Mouse (Mus musculus) right cerebral cortex, postnatal 10 days (tissue): ENCODE measurements around the gene Hbb-bt.
"Not testable (repeated sequence)": the region's sequence is repeated elsewhere in the genome, so short reads cannot be mapped to it uniquely, and the experiment has no call there.

Source experiments
- DNase-seq, 2 experiments: peaks; one replicate each; pipeline ENCODE4 v3.0.0; 2021; ENCODE audit warnings: low spot score in 2 of 2

Hbb-bt gene

DNA sequence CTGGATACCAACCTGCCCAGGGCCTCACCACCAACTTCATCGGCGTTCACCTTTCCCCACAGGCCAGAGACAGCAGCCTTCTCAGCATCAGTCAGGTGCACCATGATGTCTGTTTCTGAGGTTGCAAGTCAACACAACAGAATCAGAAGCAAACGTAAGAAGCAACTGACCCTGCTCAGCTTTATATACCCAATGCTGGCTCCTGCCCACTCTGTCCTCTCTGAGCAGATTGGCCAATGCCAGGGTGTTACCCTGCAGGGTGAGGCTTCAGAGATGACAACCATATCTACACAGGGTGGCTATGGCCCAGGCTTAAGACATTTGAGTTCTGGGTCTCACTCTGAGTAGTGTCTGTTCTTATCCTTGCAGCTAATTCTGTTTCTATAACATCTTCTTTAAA lies at the start of gene Hbb-bt:
Gene Hbb-bt (minus strand): TSS at position 231 of the 400 bp plus-strand sequence.
- no peak for DNase-seq

DNA sequence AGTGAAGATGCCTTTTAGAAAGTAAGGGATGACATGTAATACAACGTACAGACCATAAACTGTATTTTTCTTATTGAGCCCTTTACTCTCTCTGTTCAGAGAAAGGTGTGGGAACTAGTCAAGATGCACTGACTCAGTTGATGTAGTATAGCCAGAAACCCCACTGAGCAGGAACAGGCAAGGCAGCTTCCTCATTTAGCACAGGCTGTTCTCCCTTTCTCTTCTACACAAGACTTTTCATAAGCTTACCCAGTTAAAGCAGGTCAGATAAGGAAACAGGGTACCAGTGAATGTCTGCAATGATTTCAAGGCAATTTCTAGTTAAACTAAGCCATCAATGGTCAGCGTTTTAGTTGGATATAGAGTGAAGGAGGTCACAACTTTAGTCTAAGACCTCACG lies 47.7 kb upstream of the Hbb-bt start:
- no peak for DNase-seq

DNA sequence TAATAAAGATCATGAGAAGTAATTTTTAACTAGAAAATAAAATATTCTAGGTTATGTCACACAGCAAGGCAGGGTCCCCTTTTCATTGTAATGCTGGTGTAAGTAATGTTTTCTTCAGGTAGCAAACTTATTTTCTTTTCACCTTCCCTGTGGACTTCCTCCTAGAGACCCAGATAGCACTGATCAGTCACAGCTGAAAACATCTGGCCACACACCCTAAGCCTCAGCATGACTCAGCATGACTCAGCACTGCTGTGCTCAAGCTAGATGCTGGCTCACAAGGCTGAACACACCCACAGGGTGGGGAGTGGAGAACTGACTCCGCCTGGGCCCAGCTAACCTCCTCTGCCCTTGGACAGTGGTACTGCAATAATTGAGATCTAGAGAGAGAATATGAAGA lies 47.1 kb upstream of the Hbb-bt start:
- no peak for DNase-seq

DNA sequence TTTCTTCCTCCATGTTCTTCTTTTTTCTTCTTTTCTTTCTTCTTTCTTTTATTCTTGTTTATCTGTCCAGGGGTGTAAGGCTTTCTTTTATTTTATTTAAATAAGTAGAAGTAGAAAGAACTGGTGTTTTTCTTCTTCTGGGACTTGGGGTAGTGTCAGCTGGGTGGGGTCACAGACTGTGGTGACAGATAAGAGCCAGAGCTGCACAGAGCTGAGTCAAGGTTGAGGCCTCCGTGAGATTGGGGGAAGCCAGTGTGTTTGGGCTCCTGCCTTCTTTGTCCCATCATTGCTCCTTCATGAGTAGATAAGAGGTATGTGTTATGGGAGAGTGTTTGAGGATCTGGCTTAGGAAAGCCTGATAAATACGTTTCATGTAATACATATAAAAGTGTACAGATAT lies 45.3 kb upstream of the Hbb-bt start:
- no peak for DNase-seq

DNA sequence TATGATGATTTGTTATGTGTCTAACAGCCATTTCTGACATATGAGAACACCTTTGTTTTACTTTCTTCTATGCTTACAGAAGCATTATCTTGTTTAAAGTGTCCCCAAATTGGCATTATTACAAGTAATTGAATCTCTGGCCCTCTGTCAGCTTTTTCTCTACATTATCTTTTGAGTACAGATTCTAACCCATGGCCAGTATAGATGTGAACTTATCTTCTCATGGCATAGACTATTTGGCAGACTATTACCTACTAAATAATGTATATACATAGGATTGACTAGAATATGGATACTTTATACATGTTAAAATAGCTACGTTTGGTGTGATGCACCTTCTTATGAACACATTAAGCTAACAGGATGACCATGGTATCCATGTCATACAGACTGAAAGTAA lies 40.9 kb upstream of the Hbb-bt start:
- DNase-seq: no peak

DNA sequence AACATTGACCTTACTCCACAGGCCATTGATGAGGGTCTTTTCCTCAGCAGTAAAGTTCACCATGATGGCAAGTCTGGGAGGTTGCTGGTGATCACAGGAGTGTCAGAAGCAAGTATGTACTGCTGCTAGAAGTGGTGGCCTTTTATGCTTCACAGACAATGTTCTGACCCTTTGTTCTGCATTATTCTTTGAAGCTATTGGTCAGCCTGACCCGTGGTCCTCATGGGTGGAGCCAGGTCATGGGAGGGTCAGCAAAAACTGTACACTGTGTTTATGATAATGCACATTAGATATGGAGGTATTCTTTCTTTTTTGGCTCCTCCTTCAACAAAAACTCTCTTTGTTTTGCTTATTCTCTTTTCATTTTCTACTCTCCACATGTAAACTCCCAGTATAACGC lies 39.3 kb upstream of the Hbb-bt start, which contains the start of gene Hbb-y:
Gene Hbb-y (minus strand): TSS at position 127 of the 400 bp plus-strand sequence.
- no peak for DNase-seq

DNA sequence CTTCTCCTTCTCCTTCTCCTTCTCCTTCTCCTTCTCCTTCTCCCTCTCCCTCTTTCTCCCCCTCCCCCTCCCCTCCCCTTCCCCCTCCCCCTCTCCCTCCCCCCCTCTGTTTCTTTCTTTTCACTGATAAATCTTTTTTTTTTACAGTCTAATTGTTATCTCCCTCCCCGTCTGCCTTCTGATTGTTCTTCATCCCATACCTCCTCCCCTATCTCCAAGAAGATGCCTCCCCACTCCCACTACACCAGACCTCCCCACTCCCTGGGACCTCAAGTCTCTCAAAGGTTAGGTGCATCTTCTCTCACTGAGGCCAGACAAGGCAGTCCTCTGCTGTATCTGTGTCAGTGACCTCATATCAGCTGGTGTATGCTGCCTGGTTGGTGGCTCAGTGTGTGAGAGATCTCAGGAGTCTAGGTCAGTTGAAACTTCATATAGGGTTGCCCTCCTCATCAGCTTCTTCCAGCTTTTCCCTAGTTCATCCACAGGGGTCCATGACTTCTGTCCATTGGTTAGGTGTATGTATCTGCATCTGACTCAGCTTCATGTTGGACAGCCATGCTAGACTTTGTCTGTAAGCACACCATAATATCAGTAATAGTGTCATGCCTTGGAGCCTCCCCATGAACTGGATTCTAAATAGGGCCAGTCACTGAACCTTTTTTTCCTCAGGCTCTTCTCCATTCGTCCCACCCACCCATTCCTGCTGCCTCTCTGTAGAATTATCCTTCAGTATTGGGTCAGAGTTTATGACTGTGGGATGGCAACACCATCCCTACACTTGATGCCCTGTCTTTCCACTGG lies 30.9 kb upstream of the Hbb-bt start:
- no peak for DNase-seq

DNA sequence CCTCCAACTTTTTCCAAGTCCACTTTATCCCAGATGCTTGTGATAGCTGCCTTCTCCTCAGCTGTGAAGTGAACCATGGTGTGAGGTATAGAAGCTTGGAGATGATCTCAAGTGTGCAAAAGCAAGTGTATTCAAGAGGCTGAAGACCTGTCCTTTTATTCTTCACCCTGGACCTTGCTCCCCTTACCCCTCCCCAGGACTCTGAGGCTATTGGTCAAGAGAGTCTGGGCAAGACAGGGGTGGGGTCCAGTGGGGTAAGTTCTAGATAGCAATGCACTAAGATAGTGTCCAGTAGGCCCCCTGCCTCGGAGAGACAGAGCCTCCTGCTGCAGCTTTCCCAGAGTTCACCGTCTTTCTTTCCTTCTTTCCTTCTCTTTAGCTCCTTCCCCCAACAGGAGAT lies 29.2 kb upstream of the Hbb-bt start, which contains the start of gene Hbb-bh1:
Gene Hbb-bh1 (minus strand): TSS at position 131 of the 400 bp plus-strand sequence.
- no peak for DNase-seq

DNA sequence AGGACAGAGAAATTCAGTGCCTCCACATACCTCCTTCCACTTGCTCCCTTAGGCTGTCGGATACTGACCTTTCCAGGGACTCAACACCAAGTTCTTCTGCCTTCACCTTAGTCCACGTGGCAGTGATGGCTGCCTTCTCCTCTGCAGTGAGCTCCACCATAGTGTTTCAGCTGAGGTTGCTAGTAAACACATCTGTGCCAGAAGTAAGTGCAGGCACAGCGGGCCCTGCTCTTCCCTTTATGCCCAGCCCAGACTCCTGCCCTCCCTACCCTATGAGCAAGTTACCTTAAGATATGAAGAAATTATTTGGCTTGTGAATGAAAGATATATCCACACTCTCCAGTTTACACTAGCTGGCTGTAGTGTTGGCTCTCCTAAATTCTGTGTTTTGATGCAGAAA lies 26.5 kb upstream of the Hbb-bt start, which contains the start of gene Hbb-bh2:
Gene Hbb-bh2 (minus strand): TSS at position 253 of the 400 bp plus-strand sequence.
- DNase-seq: no peak

DNA sequence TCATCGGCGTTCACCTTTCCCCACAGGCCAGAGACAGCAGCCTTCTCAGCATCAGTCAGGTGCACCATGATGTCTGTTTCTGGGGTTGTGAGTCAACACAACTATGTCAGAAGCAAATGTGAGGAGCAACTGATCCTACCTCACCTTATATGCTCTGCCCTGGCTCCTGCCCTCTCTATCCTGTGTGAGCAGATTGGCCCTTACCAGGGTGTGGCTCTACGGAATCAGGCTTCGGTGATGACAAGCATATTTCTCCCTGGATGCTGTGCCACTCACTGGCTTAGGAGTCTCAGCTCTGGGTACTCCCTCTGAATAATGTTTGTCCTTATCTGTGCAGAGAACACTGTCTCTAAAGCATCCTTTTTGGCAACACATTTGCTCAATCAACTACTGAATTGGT lies 14.0 kb upstream of the Hbb-bt start, which contains the start of gene Hbb-bs:
Gene Hbb-bs (minus strand): TSS at position 289 of the 400 bp plus-strand sequence.
- DNase-seq: no peak

DNA sequence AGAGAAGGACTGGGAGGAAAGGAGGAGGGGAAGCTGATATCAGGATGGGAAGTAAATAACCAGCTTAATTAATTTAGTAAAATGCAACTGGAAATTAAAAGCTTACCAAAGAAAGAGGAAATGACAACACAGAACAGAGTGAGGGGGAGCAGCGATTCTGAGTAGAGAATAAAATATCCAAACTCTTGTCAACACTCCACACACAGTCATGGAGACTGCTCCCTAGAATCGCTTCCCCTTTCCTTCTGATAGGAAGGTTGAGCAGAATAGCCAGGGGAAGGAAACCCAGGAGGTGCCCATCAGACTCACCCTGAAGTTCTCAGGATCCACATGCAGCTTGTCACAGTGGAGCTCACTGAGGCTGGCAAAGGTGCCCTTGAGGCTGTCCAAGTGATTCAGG lies 13.3 kb upstream of the Hbb-bt start:
- not testable (repeated sequence) for DNase-seq

DNA sequence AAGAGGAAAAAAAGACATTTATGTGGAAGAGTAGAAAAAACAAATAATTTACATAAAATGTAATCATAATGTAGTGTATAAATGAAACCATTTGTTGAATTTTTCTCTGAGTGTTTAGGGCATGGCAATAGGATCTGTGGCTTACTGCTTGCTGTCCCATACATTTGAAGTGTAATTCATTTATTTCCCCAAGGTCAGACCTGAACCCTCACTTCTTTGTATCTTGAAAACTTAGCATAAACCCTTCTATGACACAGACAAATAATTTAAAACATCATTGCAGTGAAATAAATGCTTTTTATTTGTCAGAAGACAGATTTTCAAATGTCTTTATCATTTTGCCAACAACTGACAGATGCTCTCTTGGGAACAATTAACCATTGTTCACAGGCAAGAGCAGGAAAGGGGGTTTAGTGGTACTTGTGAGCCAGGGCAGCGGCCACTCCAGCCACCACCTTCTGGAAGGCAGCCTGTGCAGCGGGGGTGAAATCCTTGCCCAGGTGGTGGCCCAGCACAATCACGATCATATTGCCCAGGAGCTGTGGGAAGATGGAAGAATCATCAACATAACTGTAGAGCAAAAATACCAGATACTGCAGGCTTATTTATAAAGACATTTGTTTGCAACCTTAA lies 12.6 kb upstream of the Hbb-bt start:
- DNase-seq: no peak

DNA sequence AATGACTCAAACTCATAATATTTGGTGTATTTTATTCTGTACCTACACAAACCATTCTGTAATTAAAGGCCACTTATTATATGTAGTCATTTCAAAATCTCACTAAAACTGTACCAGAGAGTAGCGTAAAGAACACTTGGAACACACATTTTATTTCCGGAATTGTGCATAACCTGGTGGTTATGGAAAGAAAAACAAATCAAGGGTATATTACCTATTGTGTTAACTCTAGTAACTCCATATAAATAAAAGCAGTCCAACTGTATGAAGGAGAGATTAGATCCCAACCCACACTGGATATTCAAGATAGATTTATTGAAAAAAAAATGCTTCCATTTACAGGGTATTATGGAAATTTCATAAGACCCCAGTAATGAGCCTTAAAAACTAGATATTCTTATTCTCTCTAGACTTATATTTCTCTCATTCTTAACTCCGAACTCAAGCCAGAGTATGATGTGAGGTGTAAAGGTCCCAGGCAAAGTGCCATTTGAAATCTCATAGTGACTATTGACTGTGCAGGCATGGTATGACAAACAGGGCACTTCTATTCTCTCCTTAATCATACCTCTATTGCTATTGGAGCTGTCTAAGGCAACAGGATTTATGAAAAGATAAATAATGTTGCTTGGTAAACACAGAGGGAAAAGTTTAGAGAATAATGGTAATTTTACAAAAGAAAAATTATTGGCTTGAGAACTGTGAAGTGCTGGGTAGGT lies 11.9 kb upstream of the Hbb-bt start:
- no peak for DNase-seq

DNA sequence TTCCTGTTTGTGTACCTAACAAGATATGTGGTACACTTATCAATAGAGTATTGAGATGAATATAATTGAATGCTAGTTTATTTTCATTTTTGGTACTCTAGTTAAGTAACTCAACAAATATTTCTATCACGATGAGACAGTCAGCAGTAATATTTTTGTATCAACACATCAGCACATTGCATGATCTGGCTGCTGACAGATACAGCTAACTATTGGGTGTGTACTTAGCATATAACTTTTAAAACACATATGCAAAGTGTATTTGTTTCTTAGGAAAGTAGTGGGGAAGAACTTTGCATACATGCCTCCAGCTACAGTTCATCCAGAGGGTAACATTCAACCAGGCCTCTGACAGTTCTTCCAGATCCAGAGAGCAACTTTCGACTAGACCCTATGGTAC lies 10.8 kb upstream of the Hbb-bt start:
- DNase-seq: no peak

DNA sequence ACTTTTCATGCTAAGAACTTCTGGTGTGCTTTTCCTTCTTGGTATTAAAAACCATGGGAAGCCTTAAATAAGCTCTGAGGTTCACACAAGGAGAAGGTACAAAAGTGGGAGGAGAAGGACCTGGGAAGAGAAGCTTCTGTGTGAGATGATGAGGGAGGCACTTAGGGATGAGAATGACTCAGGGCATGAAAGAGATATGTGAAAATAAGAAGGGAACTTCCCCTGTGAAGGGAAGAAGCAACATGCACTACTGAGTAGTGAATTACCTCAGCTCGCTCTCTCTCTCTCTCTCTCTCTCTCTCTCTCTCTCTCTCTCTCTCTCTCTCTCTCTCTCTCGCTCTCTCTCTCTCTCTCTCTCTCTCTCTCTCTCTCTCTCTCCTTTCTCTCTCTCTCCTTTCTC lies 1.3 kb upstream of the Hbb-bt start:
- DNase-seq: not testable (repeated sequence)

DNA sequence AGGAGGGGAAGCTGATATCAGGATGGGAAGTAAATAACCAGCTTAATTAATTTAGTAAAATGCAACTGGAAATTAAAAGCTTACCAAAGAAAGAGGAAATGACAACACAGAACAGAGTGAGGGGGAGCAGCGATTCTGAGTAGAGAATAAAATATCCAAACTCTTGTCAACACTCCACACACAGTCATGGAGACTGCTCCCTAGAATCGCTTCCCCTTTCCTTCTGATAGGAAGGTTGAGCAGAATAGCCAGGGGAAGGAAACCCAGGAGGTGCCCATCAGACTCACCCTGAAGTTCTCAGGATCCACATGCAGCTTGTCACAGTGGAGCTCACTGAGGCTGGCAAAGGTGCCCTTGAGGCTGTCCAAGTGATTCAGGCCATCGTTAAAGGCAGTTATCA lies 644 bp downstream of the Hbb-bt start:
- DNase-seq: not testable (repeated sequence)

DNA sequence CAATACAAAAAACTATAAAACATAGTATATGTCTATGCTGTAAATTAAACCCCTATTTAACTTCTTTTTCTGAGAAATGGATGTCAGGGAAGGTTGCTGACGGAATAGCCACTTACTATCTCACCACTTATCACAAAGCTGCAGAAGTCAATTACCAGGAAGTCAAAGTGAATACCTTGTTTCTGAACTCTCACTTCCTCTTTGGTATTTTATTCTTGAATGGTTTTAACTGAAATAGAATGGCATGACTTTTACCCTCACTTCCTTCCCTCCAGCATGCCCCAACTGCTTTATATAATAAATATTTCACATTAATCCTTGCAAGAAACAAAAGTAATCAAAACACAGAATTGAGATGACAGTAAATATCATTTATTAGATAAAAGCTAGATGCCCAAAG lies 1.6 kb downstream of the Hbb-bt start:
- DNase-seq: no peak

DNA sequence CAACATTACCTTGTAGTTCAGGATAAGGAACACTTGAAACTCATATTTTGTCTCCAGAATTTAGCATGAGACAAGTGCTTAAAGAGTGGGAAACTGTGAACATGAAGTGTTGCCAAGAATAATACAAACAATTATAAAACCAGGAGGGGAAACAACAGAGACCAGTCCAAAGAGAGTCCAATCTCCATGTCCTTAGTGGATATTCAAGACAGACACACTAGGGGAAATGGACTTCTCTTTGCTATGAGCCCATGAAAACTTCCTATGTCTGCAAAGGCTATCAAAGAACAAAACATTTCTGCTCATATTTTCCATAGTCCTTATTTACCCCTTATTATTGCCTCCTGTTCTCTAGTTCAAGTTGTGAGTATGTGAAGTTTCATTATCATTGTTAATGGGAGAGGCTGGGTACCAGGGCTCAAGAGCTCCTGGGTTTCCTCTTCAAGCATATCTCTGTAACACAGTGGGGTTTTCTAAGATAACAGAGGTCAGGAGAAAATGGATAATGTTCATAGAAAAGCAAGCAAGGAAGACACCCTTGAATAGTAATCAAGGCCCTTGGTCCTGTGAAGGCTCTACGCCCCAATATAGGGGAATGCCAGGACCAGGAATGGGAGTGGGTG lies 2.5 kb downstream of the Hbb-bt start:
- no peak for DNase-seq

DNA sequence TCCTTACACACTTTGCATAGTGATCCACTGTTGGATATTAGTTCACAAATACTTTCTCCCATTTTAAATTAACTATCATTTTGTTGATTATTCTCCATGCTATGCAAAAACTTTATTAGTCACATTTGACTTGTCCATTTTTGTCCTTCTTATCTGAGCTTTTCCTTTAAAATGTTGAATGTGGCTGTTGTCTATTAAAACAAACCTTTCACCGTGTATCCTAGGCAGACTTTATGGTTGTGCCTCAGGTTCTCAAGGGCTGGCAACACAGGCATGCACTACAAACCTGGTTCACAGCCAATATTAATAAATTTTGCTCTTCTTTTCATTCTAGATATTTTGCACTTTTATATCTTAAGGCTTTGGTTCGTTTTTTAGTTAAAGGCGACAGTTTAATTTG lies 3.0 kb downstream of the Hbb-bt start:
- no peak for DNase-seq

DNA sequence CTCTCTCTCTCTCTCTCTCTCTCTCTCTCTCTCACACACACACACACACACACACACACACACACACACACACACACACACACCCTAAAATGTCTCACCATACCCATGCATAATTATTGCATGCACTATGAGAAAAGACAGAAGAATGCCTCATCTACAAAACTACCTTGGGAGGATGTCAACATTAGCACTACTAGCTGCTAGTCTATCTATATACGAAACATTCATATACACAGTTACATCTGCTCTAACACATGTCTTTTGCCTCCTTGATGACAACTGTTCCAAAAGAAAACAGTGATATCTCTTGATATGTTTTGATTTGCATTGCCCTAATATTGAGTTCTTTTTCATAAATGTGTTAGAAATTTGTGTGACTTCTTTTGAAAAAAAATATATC lies 3.5 kb downstream of the Hbb-bt start:
- no peak for DNase-seq

DNA sequence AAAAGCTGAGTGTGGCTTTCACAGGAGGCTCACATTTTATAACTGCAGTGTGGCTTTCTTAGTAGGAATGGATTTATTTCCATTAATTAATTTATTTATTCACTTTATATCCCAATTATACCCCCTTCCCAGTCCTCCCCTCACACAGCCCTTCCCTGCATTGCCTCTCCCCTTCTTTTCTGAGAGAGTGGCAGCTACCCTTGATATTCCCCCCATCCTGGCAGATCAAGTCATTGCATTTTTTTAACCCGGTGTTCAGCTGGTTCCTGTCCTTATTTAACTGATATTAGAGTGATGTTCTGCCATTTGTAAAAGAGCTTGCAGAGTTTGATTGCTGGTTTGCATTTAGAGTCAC lies 4.0 kb downstream of the Hbb-bt start:
- DNase-seq: no peak
